8 mouse cellular contexts compared by ENCODE assay signal in genomic region chr6:34999101-34999500, GRCm38 (mm10). TPM values are rescaled to one million over a fixed set of nuclear protein-coding genes. Genes with fewer than 3 reads are reported as not detected.
DNase-seq lines count a peak whose midpoint lies in the region; ATAC-seq and TF ChIP-seq lines count a peak whose summit lies in the region.

No protein-coding gene starts in this region.

- no peak overlapping the region for H3K4me3 ChIP-seq in forebrain, embryonic 15.5 days
- H3K4me3 ChIP-seq in stomach, postnatal 0 days (ENCODE audit: low read depth, low read length), result no peak overlapping the region

- no peaks in the 10 kb centered on the region for H3K9me3 ChIP-seq in forebrain, embryonic 15.5 days
- no peaks in the 10 kb centered on the region for H3K9me3 ChIP-seq in stomach, postnatal 0 days (ENCODE audit: control insufficient read depth, low read length)

- peak; percentile 52 for TF ChIP-seq CTCF in Patski (IDR thresholded peaks at IDR 0.05)
- peak; percentile 76 for TF ChIP-seq CTCF in stomach, postnatal 0 days (IDR thresholded peaks at IDR 0.05; ENCODE audit: low read depth)

- no peak overlapping the region for H3K27ac ChIP-seq in forebrain, embryonic 15.5 days (replicated peaks)
- no peak overlapping the region for H3K27ac ChIP-seq in stomach, postnatal 0 days (replicated peaks)

- peak; percentile 7; the same call in 1 of the 2 replicates for ATAC-seq in cerebellum, adult (ENCODE audit: insufficient number of reproducible peaks, low FRiP score, low TSS enrichment)
- ATAC-seq in Patski, result no peak
- ATAC-seq in forebrain, embryonic 15.5 days (replicated peaks), result peak; percentile 44; the same call in 1 of the 2 replicates
- 0 out of 2 replicates have a peak, but pooled peaks have one; percentile 22 for ATAC-seq in stomach, postnatal 0 days (ENCODE audit: low FRiP score, low TSS enrichment)

- no peak for DNase-seq in cerebellum, adult 9-11 months
- DNase-seq in Patski (ENCODE audit: low read depth, low spot score), result no peak
- DNase-seq in layer of hippocampus, adult 11-12 months (ENCODE audit: low spot score), result peak; percentile 65
- peak; percentile 30 for DNase-seq in lung, postnatal 4 days
- DNase-seq in stomach, postnatal 0 days (ENCODE audit: low spot score), result peak; percentile 34
- no peak for DNase-seq in T-cell, adult 2 months (ENCODE audit: low spot score)

- TF ChIP-seq EP300 in stomach, postnatal 0 days (optimal IDR thresholded peaks at IDR 0.05), result no peak

- H3K9ac ChIP-seq in forebrain, embryonic 15.5 days (replicated peaks), result no peak overlapping the region
- H3K9ac ChIP-seq in stomach, postnatal 0 days (ENCODE audit: low read length), result no peak overlapping the region

- no peaks in the 10 kb centered on the region for H3K36me3 ChIP-seq in forebrain, embryonic 15.5 days
- H3K36me3 ChIP-seq in stomach, postnatal 0 days (ENCODE audit: control insufficient read depth, insufficient read depth, low read length), result no peaks in the 10 kb centered on the region

- in situ Hi-C loops in Patski (cut with MboI; ENCODE audit: low pct_unique_long_range_greater_than_20kb), result loop anchor here (5.0 kb wide), 1 partner anchor 52 kb away; no protein-coding TSS in a partner anchor

- CTCF ChIA-PET in Patski (lab: Charles Lee), result no interaction called here

- H3K4me2 ChIP-seq in forebrain, embryonic 15.5 days (replicated peaks), result peak overlapping the region; percentile 11; the same call in 1 of the 2 replicates
- no peak overlapping the region for H3K4me2 ChIP-seq in stomach, postnatal 0 days (replicated peaks; ENCODE audit: low read depth)

- H3K4me1 ChIP-seq in forebrain, embryonic 15.5 days, result peaks cover 37% of the 10 kb centered on the region
- 0 out of 2 replicates have a peak, but pooled peaks cover 3% of the 10 kb centered on the region for H3K4me1 ChIP-seq in stomach, postnatal 0 days (replicated peaks; ENCODE audit: control insufficient read depth, insufficient read depth)

- WGBS in forebrain, embryonic 15.5 days, result 20% methylated on average over 4 of the region's 4 CpGs
- 15% methylated on average over 4 of the region's 4 CpGs for WGBS in stomach, postnatal 0 days

- POLR2A ChIA-PET in Patski (lab: Charles Lee), result no interaction called here

- H3K27me3 ChIP-seq in Patski, result no peaks in the 10 kb centered on the region
- H3K27me3 ChIP-seq in forebrain, embryonic 15.5 days, result no peaks in the 10 kb centered on the region
- no peaks in the 10 kb centered on the region for H3K27me3 ChIP-seq in stomach, postnatal 0 days (ENCODE audit: control insufficient read depth, insufficient read depth, low read length)

RNA-seq across cellular contexts. Expression of gene Slc23a4, which starts 10.9 kb away (rescaled TPM):
- polyA plus RNA-seq in Patski (2021), result 0.10 TPM
- 0.42 and 0.48 TPM in 2 replicates for polyA plus RNA-seq in forebrain, embryonic 15.5 days (2015; fragmentation: Nextera tagmentation; extraction: Ambion mirVana)
- 1.5 and 1.6 TPM in 2 replicates for polyA plus RNA-seq in stomach, postnatal 0 days (2015; fragmentation: Nextera tagmentation; extraction: Ambion mirVana)

Comparison
In these comparisons a context has a peak if more than half of its experiments do, and no peak if none do; other contexts are left out.
1. DNase-seq: peak in layer of hippocampus, adult 11-12 months (single experiment), lung, postnatal 4 days (2 of 2) and stomach, postnatal 0 days (single experiment); none in cerebellum, adult 9-11 months (single experiment), Patski (single experiment) and T-cell, adult 2 months (single experiment).